ENCODE assay signal across 24 mouse cellular contexts in the genomic region with DNA sequence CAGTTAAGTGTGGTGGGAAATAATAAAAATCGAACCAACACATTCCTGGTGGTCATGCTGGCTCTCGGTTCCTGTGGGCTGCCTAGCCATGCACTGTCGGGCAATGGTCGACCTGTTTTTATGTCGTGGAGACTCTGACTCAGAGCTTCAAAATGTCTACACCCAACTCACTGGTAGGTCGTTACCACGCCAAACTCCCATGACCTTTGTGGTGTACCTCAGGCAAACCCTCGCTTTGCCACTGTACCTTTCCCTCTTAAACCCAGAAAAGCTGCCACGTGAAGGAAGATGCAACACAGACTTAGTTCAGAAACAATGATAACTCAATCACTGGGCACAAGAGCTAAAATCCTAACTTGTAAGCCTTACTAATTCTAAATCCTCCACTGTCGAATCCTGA.
DNase-seq lines count a peak whose midpoint lies in the region; ATAC-seq and TF ChIP-seq lines count a peak whose summit lies in the region.
"Had no signal": no experiment of that assay in that cellular context is flagged by ENCODE, and none has a peak within 500 bp of the region (broad histone marks: within the 10 kb centered on the region; RNA-seq: fewer than 3 reads in every experiment).

No protein-coding gene starts in this region.

- no peak for TF ChIP-seq POLR2A in CH12.LX (IDR thresholded peaks at IDR 0.05; ENCODE audit: low read depth, low read length)

- in situ Hi-C loops in CH12.LX (cut with MboI; ENCODE audit: low pct_ligation_motif_present, low pct_unique_long_range_greater_than_20kb, low sequenced_read_pairs): no loop called here

- peak overlapping the region; percentile 17; the same call in 1 of the 2 replicates for H3K4me2 ChIP-seq in CH12.LX (ENCODE audit: insufficient read depth, low read depth, poor library complexity, severe bottlenecking)
- H3K4me2 ChIP-seq: embryonic facial prominence, embryonic 15.5 days; heart, embryonic 11.5 days; hindbrain, embryonic 12.5 days; hindbrain, embryonic 15.5 days had no signal

- peaks cover 3% of the 10 kb centered on the region for H3K9me3 ChIP-seq in CH12.LX (replicated peaks; ENCODE audit: low read length)
- H3K9me3 ChIP-seq: embryonic facial prominence, embryonic 15.5 days; hindbrain, embryonic 12.5 days; hindbrain, embryonic 15.5 days had no signal

- dilution Hi-C loops in CH12.LX (cut with MboI; ENCODE audit: extremely low pct_ligation_motif_present, extremely low pct_unique_long_range_greater_than_20kb, low sequenced_read_pairs): no loop called here

- peak overlapping the region; percentile 91 for H3K27ac ChIP-seq in CH12.LX (ENCODE audit: insufficient read depth, low read depth)
- H3K27ac ChIP-seq: embryonic facial prominence, embryonic 15.5 days; gastrocnemius, adult 2 months; hindbrain, embryonic 12.5 days; hindbrain, embryonic 15.5 days had no signal

- peak; percentile 60 for DNase-seq in CH12.LX (ENCODE audit: extremely low read depth)
- DNase-seq in NIH3T3 (ENCODE audit: low read depth): peak; percentile 4
- DNase-seq in fibroblast of lung, adult 2 months (ENCODE audit: low read depth): peak; percentile 60
- DNase-seq in thymus, adult 18-20 months: no peak
- DNase-seq in left cerebral cortex, adult 8-10 months (ENCODE audit: low spot score in 2 of 2): no peak
- DNase-seq: adrenal gland, postnatal 14 days; cerebellum, adult 11 months; cerebellum, adult 8-10 months; cerebellum, postnatal 10 days; cerebellum, postnatal 36 days; embryo, embryonic 11 days; forebrain, postnatal 0 days; gastrocnemius, adult 2 months; gastrocnemius, postnatal 14 days; heart, adult 11 months had no signal

- no peaks in the 10 kb centered on the region for H3K36me3 ChIP-seq in CH12.LX (replicated peaks in 1 of 2; ENCODE audit: control insufficient read depth in 1 of 2, insufficient read depth in 1 of 2, low read length in 1 of 2)
- H3K36me3 ChIP-seq: embryonic facial prominence, embryonic 15.5 days; G1E had no signal

- TF ChIP-seq RAD21 in CH12.LX (IDR thresholded peaks at IDR 0.05; ENCODE audit: low read depth, low read length): no peak

- TF ChIP-seq CTCF in CH12.LX (conservative IDR thresholded peaks at IDR 0.05 in 1 of 2, IDR thresholded peaks at IDR 0.05 in 1 of 2; ENCODE audit: low read depth in 2 of 2, low read length in 2 of 2): no peak

- H3K27me3 ChIP-seq in CH12.LX (replicated peaks): no peaks in the 10 kb centered on the region
- H3K27me3 ChIP-seq: embryonic facial prominence, embryonic 15.5 days; hindbrain, embryonic 12.5 days; hindbrain, embryonic 15.5 days had no signal

- peak overlapping the region in 2 of 3 experiments; percentile 2 to 17 for H3K4me3 ChIP-seq in CH12.LX (replicated peaks in 1 of 3; ENCODE audit: low read depth in 2 of 3, low read length in 2 of 3, poor library complexity in 1 of 3)
- H3K4me3 ChIP-seq: embryonic facial prominence, embryonic 15.5 days; erythroblast, embryonic 14.5 days; gastrocnemius, adult 2 months; hindbrain, embryonic 12.5 days; hindbrain, embryonic 15.5 days had no signal

- TF ChIP-seq EP300 in CH12.LX (IDR thresholded peaks at IDR 0.05; ENCODE audit: low read length): no peak

- H3K4me1 ChIP-seq in CH12.LX (ENCODE audit: control insufficient read depth in 1 of 2, insufficient read depth in 2 of 2): peaks cover 17 to 48% of the 10 kb centered on the region in 2 experiments
- H3K4me1 ChIP-seq: embryonic facial prominence, embryonic 15.5 days; hindbrain, embryonic 12.5 days; hindbrain, embryonic 15.5 days had no signal

- ATAC-seq in erythroid progenitor cell, adult 5-6 weeks (replicated peaks; ENCODE audit: low FRiP score, poor library complexity, severe bottlenecking): no peak
- ATAC-seq: forebrain, embryonic 14.5 days; forebrain, postnatal 0 days; intestine, postnatal 0 days had no signal

- no peaks in the 10 kb centered on the region for H3K79me2 ChIP-seq in CH12.LX (replicated peaks; ENCODE audit: control insufficient read depth, extremely low read depth, insufficient read depth, poor library complexity, severe bottlenecking)

- peak overlapping the region; percentile 10; the same call in 1 of the 2 replicates for H3K9ac ChIP-seq in CH12.LX (ENCODE audit: insufficient read depth, low read depth)
- H3K9ac ChIP-seq: embryonic facial prominence, embryonic 15.5 days; forebrain, postnatal 0 days; hindbrain, embryonic 12.5 days; hindbrain, embryonic 15.5 days had no signal

TF ChIP-seq in CH12.LX, 34 proteins besides CTCF, POLR2A, EP300 and RAD21:
- no peak for TF ChIP-seq ZKSCAN1 (IDR thresholded peaks at IDR 0.05; ENCODE audit: borderline replicate concordance, low read depth, low read length)
- no peak for TF ChIP-seq NELFE (IDR thresholded peaks at IDR 0.05; ENCODE audit: low read depth, low read length)
- TF ChIP-seq JUND (conservative IDR thresholded peaks at IDR 0.05; ENCODE audit: low read depth, low read length): 0 out of 2 replicates have a peak, but pooled peaks have one; percentile 31
- peak; percentile 72 for TF ChIP-seq BHLHE40 (IDR thresholded peaks at IDR 0.05; ENCODE audit: low read depth, low read length)
- TF ChIP-seq MYC (IDR thresholded peaks at IDR 0.05; ENCODE audit: low read depth, low read length): 0 out of 2 replicates have a peak, but pooled peaks have one; percentile 58
- peak; percentile 44; the same call in 1 of the 2 replicates for TF ChIP-seq IRF4 (IDR thresholded peaks at IDR 0.05; ENCODE audit: low read depth, low read length)
- peak; percentile 55 for TF ChIP-seq ETS1 (conservative IDR thresholded peaks at IDR 0.05; ENCODE audit: low read depth, low read length)
- TF ChIP-seq JUN (IDR thresholded peaks at IDR 0.05; ENCODE audit: insufficient read depth, low read depth, low read length): peak; percentile 8; the same call in 1 of the 2 replicates
- peak; percentile 50; the same call in 1 of the 2 replicates for TF ChIP-seq MEF2A (IDR thresholded peaks at IDR 0.05; ENCODE audit: borderline replicate concordance, low read depth, low read length)
- no peak for TF ChIP-seq E2F4 (IDR thresholded peaks at IDR 0.05; ENCODE audit: insufficient replicate concordance, low read depth, low read length)
- TF ChIP-seq MAX (IDR thresholded peaks at IDR 0.05; ENCODE audit: low read length): peak; percentile 62

Comparison
In these comparisons a context has a peak if more than half of its experiments do, and no peak if none do; other contexts are left out.
1. DNase-seq: peak in CH12.LX (single experiment), NIH3T3 (single experiment) and fibroblast of lung, adult 2 months (single experiment); none in thymus, adult 18-20 months (0 of 2) and left cerebral cortex, adult 8-10 months (0 of 2).